Mouse (Mus musculus): ENCODE measurements around the gene Odf2l.

- TF ChIP-seq GATA1 (IDR thresholded peaks at IDR 0.05; ENCODE audit: low read length) (no peak), TAL1 (IDR thresholded peaks at IDR 0.05; ENCODE audit: low read length) (no peak)
Observed at GRCm38 (mm10) chr3:145131210-145131868, 13.0 kb downstream of the Odf2l start.

All from erythroblast, embryonic 14.5 days (primary cell).